Mouse (Mus musculus) brain, embryonic 14.5 days (tissue): ENCODE data around the gene Dab1.

ENCODE experiments used
- CTCF ChIP-seq: fragments of 200-500 bp; IDR thresholded peaks from 2 replicates; pipeline ENCODE4 v1.5.1; 2012; ENCODE audit warnings: inconsistent platforms, mild to moderate bottlenecking, moderate library complexity, borderline replicate concordance; ENCODE audit not compliant: insufficient read depth, insufficient read length; ENCODE audit errors: extremely low read depth
- POLR2A ChIP-seq: fragments of 200-500 bp; IDR thresholded peaks from 2 replicates; pipeline ENCODE4 v1.6.1; 2012; ENCODE audit warnings: mild to moderate bottlenecking, inconsistent platforms, borderline replicate concordance; ENCODE audit not compliant: poor library complexity, insufficient read depth, insufficient read length, severe bottlenecking; ENCODE audit errors: extremely low read depth

- TF ChIP-seq CTCF, result no peak
- no peak for TF ChIP-seq POLR2A
Observed at GRCm38 (mm10) chr4:104705664-104706645, 1086.8 kb downstream of the Dab1 start.
